Mouse (Mus musculus): ENCODE measurements around the gene Zfp90. TPM values are rescaled to one million over a fixed set of nuclear protein-coding genes. Genes with fewer than 3 reads are reported as not detected.

Zfp90 gene
- polyA plus RNA-seq, 1 experiment from 2014 or later: 36.7 TPM

DNA sequence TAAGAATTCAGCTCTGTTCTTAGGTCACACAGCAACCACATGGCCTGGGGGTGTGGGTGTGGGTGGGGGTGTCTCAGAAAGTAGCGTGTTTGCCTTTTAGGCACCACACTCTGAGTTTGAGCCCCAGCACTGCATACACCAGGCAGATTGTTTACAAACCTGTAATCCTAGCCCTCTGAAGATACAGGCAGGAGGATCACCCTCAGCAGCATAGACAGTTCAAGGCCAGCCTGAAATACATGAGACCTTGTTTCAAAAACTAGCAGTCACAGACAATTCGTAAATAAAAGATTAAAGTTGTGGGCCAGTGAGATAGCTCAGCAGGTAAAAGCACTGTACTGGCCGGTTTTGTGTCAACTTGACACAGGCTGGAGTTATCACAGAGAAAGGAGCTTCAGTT is 25.0 kb downstream of the Zfp90 start:
- ATAC-seq (ENCODE audit: low read depth): no peak
- 85% methylated on average over 3 of the region's 3 CpGs for WGBS
- no peaks in the 10 kb centered on the region for H3K9me3 ChIP-seq

GRCm38 (mm10) chr8:106442740-106443139 is 27.6 kb downstream of the Zfp90 start:
- H3K27ac ChIP-seq (replicated peaks): no peak overlapping the region
- no peaks in the 10 kb centered on the region for H3K4me1 ChIP-seq (replicated peaks)
- no peak overlapping the region for H3K9ac ChIP-seq
- no peaks in the 10 kb centered on the region for H3K27me3 ChIP-seq
- no peak overlapping the region for H3K4me3 ChIP-seq
- H3K36me3 ChIP-seq: no peaks in the 10 kb centered on the region
- no peak overlapping the region for H3K4me2 ChIP-seq
- 94% methylated on average over 1 of the region's 1 CpGs for WGBS
- no peaks in the 10 kb centered on the region for H3K9me3 ChIP-seq
- ATAC-seq (ENCODE audit: low read depth): no peak

More for the DNA sequence above, 25.0 kb downstream of the Zfp90 start:
- Histone ChIP-seq H3K36me3 (no peaks in the 10 kb centered on the region), H3K27ac (replicated peaks) (no peak overlapping the region), H3K9ac (no peak overlapping the region), H3K4me3 (no peak overlapping the region), H3K4me2 (no peak overlapping the region), H3K27me3 (no peaks in the 10 kb centered on the region), H3K4me1 (replicated peaks) (no peaks in the 10 kb centered on the region)

DNA sequence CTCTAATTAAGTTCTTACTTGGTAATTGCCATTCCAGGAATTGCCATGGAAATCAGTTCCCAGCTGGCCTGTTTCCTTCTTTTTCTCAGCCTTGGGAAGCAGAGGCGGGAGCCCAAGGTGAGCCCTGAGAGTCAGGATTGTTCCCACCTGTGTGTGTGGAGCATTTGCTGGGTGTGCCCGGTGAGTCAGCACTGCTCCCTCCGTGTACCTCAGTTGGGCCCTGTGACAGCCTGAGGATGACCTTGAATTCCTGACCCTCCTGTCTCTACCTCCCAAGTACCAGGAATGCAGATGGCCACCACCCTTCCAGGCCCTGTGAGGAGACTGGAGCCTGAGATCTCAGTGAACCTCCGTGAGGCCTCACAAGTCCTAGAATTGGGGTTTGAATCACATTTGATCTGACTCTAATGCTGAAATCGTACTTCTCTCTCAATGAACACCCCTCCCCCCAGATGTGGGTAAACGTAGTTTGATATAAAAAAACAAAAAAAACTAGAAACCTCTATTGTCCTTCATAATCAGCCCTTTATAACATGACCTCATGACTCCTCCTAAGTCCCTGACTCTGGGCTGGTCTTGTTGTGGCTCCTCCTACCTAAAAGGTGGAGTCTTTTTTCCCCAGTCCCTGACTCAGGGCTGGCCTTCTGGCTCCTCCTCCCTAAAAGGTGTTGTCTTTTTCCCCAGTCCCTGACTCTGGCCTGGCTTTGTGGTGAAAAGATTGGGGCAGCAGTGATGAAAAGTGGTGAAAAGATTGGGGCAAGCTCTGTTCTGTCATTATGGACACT is 36.4 kb downstream of the Zfp90 start:
- Histone ChIP-seq H3K4me2 (no peak overlapping the region), H3K27me3 (no peaks in the 10 kb centered on the region), H3K4me3 (no peak overlapping the region), H3K9me3 (no peaks in the 10 kb centered on the region), H3K4me1 (replicated peaks) (peaks cover 15% of the 10 kb centered on the region; the same call in 1 of the 2 replicates), H3K9ac (no peak overlapping the region), H3K36me3 (no peaks in the 10 kb centered on the region), H3K27ac (replicated peaks) (no peak overlapping the region)
- ATAC-seq (ENCODE audit: low read depth): no peak
- WGBS: 77% methylated on average over 6 of the region's 6 CpGs

- 0 out of 2 replicates have a peak overlapping the region, but pooled peaks have one; percentile 0 for H3K27ac ChIP-seq (replicated peaks)
- ATAC-seq (ENCODE audit: low read depth): no peak
- no peaks in the 10 kb centered on the region for H3K27me3 ChIP-seq
- no peaks in the 10 kb centered on the region for H3K9me3 ChIP-seq
- H3K9ac ChIP-seq: no peak overlapping the region
- H3K4me2 ChIP-seq: no peak overlapping the region
- 55% methylated on average over 12 of the region's 12 CpGs for WGBS
- H3K36me3 ChIP-seq: no peaks in the 10 kb centered on the region
- no peak overlapping the region for H3K4me3 ChIP-seq
- peaks cover 15% of the 10 kb centered on the region; the same call in 1 of the 2 replicates for H3K4me1 ChIP-seq (replicated peaks)
Measured at GRCm38 (mm10) chr8:106452701-106453481, 37.8 kb downstream of the Zfp90 start.

- no peaks in the 10 kb centered on the region for H3K36me3 ChIP-seq
- no peaks in the 10 kb centered on the region for H3K9me3 ChIP-seq
- H3K27me3 ChIP-seq: no peaks in the 10 kb centered on the region
- H3K27ac ChIP-seq (replicated peaks): no peak overlapping the region
- no peak overlapping the region for H3K4me2 ChIP-seq
- no peak overlapping the region for H3K4me3 ChIP-seq
- H3K4me1 ChIP-seq (replicated peaks): peaks cover 15% of the 10 kb centered on the region; the same call in 1 of the 2 replicates
- 69% methylated on average over 11 of the region's 11 CpGs for WGBS
- H3K9ac ChIP-seq: no peak overlapping the region
- ATAC-seq (ENCODE audit: low read depth): no peak
Measured at GRCm38 (mm10) chr8:106454036-106454435, 38.9 kb downstream of the Zfp90 start.

- Histone ChIP-seq H3K9ac (no peak overlapping the region), H3K4me3 (no peak overlapping the region), H3K27me3 (no peaks in the 10 kb centered on the region), H3K4me1 (replicated peaks) (0 out of 2 replicates have a peak, but pooled peaks cover 4% of the 10 kb centered on the region), H3K4me2 (no peak overlapping the region), H3K9me3 (no peaks in the 10 kb centered on the region), H3K36me3 (no peaks in the 10 kb centered on the region), H3K27ac (replicated peaks) (no peak overlapping the region)
- 86% methylated on average over 5 of the region's 5 CpGs for WGBS
- ATAC-seq (ENCODE audit: low read depth): no peak
Measured at GRCm38 (mm10) chr8:106462131-106462530, 47.0 kb downstream of the Zfp90 start.

- no peak overlapping the region for H3K4me3 ChIP-seq
- H3K36me3 ChIP-seq: no peaks in the 10 kb centered on the region
- no peak for ATAC-seq (ENCODE audit: low read depth)
- no peak overlapping the region for H3K4me2 ChIP-seq
- H3K27me3 ChIP-seq: no peaks in the 10 kb centered on the region
- 0 out of 2 replicates have a peak, but pooled peaks cover 4% of the 10 kb centered on the region for H3K4me1 ChIP-seq (replicated peaks)
- no peak overlapping the region for H3K9ac ChIP-seq
- WGBS: 85% methylated on average over 6 of the region's 6 CpGs
- H3K9me3 ChIP-seq: no peaks in the 10 kb centered on the region
- no peak overlapping the region for H3K27ac ChIP-seq (replicated peaks)
Measured at GRCm38 (mm10) chr8:106463795-106464194, 48.7 kb downstream of the Zfp90 start.

DNA sequence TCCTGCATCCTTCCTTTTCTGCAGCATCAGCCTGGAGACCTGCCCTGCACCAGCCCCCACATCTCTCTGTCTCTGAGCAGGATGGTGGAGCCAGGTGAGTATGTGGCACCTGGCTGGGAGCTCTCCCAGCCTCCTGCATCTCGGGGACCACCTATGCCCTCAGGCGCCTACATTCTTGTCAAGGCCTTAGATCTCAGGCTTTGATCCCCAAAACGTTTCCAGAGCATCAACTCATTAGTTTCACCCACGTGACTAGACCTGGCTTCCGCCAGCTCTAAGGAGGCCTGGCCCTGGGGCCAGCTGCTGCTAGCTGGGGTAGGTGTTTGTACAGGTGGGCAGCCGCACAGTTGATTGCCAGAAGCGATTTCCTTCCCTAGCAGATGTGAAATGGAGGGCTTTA is 54.4 kb downstream of the Zfp90 start:
- no peak overlapping the region for H3K4me3 ChIP-seq
- no peak overlapping the region for H3K9ac ChIP-seq
- no peak for ATAC-seq (ENCODE audit: low read depth)
- H3K4me1 ChIP-seq (replicated peaks): no peaks in the 10 kb centered on the region
- H3K36me3 ChIP-seq: no peaks in the 10 kb centered on the region
- H3K27ac ChIP-seq (replicated peaks): no peak overlapping the region
- no peaks in the 10 kb centered on the region for H3K27me3 ChIP-seq
- H3K9me3 ChIP-seq: no peaks in the 10 kb centered on the region
- H3K4me2 ChIP-seq: no peak overlapping the region
- 57% methylated on average over 7 of the region's 7 CpGs for WGBS

- 87% methylated on average over 5 of the region's 5 CpGs for WGBS
- H3K4me3 ChIP-seq: no peak overlapping the region
- H3K4me2 ChIP-seq: no peak overlapping the region
Measured at GRCm38 (mm10) chr8:106474001-106474400, 58.9 kb downstream of the Zfp90 start.

More at GRCm38 (mm10) chr8:106474001-106474400, 58.9 kb downstream of the Zfp90 start:
- no peaks in the 10 kb centered on the region for H3K36me3 ChIP-seq
- H3K9ac ChIP-seq: no peak overlapping the region
- no peaks in the 10 kb centered on the region for H3K27me3 ChIP-seq
- H3K9me3 ChIP-seq: 0 out of 2 replicates have a peak, but pooled peaks cover 2% of the 10 kb centered on the region
- H3K4me1 ChIP-seq (replicated peaks): no peaks in the 10 kb centered on the region
- ATAC-seq (ENCODE audit: low read depth): no peak
- H3K27ac ChIP-seq (replicated peaks): no peak overlapping the region

Other genes starting within 250 kb of the Zfp90 start
- gene Slc7a6, start 246.5 kb upstream of the Zfp90 start, polyA plus RNA-seq (2015; fragmentation: Nextera tagmentation; extraction: Ambion mirVana): 67.3 and 72.5 TPM in 2 replicates
- gene Slc7a6os, start 204.4 kb upstream of the Zfp90 start, polyA plus RNA-seq (2015; fragmentation: Nextera tagmentation; extraction: Ambion mirVana): 37.7 and 41.7 TPM in 2 replicates
- gene Prmt7, start 204.4 kb upstream of the Zfp90 start, polyA plus RNA-seq (2015; fragmentation: Nextera tagmentation; extraction: Ambion mirVana): 54.2 and 58.5 TPM in 2 replicates
- gene Smpd3, start 77.3 kb upstream of the Zfp90 start, polyA plus RNA-seq (2015; fragmentation: Nextera tagmentation; extraction: Ambion mirVana): 39.4 and 40.2 TPM in 2 replicates
- not detected in 2 replicates for gene 6030452D12Rik, start 85.2 kb downstream of the Zfp90 start, polyA plus RNA-seq (2015; fragmentation: Nextera tagmentation; extraction: Ambion mirVana)
- gene Cdh3, start 95.6 kb downstream of the Zfp90 start, polyA plus RNA-seq (2015; fragmentation: Nextera tagmentation; extraction: Ambion mirVana): 3.5 and 5.8 TPM in 2 replicates
- 9.1 and 19.1 TPM in 2 replicates for gene Gm10073, start 158.1 kb downstream of the Zfp90 start, polyA plus RNA-seq (2015; fragmentation: Nextera tagmentation; extraction: Ambion mirVana)
- 4.0 and 4.1 TPM in 2 replicates for gene Cdh1, start 188.0 kb downstream of the Zfp90 start, polyA plus RNA-seq (2015; fragmentation: Nextera tagmentation; extraction: Ambion mirVana)

All from neural tube, embryonic 13.5 days (tissue).